Mouse (Mus musculus): ENCODE measurements around the gene A830018L16Rik. TPM values are rescaled to one million over a fixed set of nuclear protein-coding genes. Genes with fewer than 3 reads are reported as not detected.
"Not testable (repeated sequence)": the region's sequence is repeated elsewhere in the genome, so short reads cannot be mapped to it uniquely, and the experiment has no call there.

The A830018L16Rik gene
- polyA plus RNA-seq, 1 experiment from 2014 or later: 0.13 TPM

DNA sequence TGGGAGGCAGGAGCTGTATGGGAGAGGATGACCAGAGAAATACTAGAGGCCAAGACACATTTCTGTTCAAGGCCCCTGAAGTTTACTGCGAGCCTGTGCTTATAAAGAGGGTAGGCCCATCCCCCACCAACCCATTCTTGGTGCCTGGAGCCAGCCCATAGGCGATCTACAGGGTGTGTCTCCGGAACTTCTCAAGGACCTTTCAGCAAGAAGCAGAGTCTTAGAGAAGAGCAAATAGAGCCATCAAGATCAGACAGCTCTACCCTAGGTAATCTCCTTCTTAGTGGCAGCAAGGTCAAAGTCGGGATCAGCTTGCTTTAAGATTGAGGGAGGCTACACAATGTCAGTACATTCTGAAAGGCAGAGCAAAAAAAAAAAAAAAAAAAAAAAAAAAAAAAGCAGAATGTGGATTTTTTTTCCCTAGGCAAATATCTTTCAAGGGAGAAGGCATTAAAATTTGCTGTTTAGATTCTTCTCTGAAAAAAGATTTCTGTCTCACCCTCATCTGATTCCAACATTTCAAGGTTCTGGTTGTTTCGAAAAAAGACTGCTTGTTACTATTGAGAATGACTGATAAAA lies 53.2 kb downstream of the A830018L16Rik start:
- DNase-seq (no peak), ATAC-seq (ENCODE audit: low read depth) (no peak)
- no peaks in the 10 kb centered on the region for H3K9me3 ChIP-seq (replicated peaks)
- H3K4me2 ChIP-seq: no peak overlapping the region
- no peak overlapping the region for H3K9ac ChIP-seq
- no peaks in the 10 kb centered on the region for H3K4me1 ChIP-seq (replicated peaks)
- WGBS (ENCODE audit: insufficient replicate concordance): 31% methylated on average over 5 of the region's 5 CpGs
- no peaks in the 10 kb centered on the region for H3K27me3 ChIP-seq
- H3K4me3 ChIP-seq (replicated peaks): no peak overlapping the region
- no peak overlapping the region for H3K27ac ChIP-seq
- H3K36me3 ChIP-seq: no peaks in the 10 kb centered on the region

DNA sequence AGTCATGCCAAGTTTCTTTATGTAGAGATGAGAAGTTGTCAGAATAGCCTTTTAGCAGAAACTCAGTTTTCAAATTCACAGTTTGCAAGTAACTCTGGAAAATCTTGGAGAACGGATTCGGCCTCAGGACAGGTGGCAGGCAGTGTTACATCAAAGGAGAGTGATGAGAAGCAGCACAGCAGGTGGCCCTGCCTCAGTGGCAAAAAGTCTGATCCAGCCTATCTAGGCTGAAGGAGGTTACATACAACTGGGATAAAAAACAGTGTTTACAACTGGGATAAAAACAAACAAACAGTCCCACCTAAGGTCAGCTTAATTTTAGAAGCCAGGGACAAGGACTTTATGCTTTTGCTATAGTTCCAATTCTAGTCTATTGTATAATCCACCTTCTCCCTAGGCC lies 79.0 kb downstream of the A830018L16Rik start:
- Histone ChIP-seq H3K27me3 (no peaks in the 10 kb centered on the region), H3K27ac (no peak overlapping the region), H3K36me3 (no peaks in the 10 kb centered on the region), H3K9ac (no peak overlapping the region), H3K4me1 (replicated peaks) (no peaks in the 10 kb centered on the region), H3K9me3 (replicated peaks) (no peaks in the 10 kb centered on the region), H3K4me3 (replicated peaks) (no peak overlapping the region), H3K4me2 (no peak overlapping the region)
- DNase-seq (no peak), ATAC-seq (ENCODE audit: low read depth) (no peak)
- WGBS (ENCODE audit: insufficient replicate concordance): 55% methylated on average over 2 of the region's 2 CpGs

DNA sequence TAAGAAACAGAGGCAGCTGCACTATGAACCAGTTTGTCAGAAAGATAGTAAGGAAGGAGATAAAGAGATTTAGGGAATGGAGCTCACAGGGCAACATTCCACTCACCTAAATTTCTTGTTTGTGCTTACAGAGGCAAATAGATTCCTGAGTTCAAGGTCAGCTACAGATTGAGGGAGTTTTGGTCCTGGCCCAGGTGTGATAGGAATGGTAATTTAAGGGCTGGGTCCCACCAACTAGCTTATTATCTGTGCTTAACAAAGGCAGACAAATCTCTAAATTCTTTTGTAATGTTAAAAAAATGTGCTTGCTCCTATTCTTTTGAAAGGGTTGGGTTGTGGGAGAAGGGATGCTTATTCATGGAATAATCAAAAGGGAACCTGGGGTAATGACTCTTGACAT lies 87.7 kb downstream of the A830018L16Rik start:
- no peak overlapping the region for H3K4me3 ChIP-seq (replicated peaks)
- H3K9ac ChIP-seq: no peak overlapping the region
- no peak overlapping the region for H3K4me2 ChIP-seq
- H3K27me3 ChIP-seq: no peaks in the 10 kb centered on the region
- H3K36me3 ChIP-seq: no peaks in the 10 kb centered on the region
- H3K27ac ChIP-seq: no peak overlapping the region
- ATAC-seq (ENCODE audit: low read depth): no peak
- no peaks in the 10 kb centered on the region for H3K9me3 ChIP-seq (replicated peaks)
- H3K4me1 ChIP-seq (replicated peaks): no peaks in the 10 kb centered on the region
- no peak for DNase-seq

DNA sequence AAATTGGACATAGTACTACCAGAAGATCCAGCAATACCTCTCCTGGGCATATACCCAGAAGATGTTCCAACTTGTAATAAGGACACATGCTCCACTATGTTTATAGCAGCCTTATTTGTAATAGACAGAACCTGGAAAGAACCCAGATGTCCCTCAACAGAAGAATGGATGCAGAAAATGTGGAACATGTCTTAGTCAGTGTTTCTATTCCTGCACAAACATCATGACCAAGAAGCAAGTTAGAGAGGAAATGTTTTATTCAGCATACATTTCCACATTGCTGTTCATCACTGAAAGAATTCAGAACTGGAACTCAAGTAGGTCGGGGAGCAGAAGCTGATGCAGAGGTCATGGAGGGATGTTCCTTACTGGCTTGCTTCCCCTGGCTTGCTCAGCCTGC lies 135.9 kb downstream of the A830018L16Rik start:
- H3K27ac ChIP-seq; DNase-seq; H3K9me3 ChIP-seq (replicated peaks); H3K4me2 ChIP-seq; H3K4me1 ChIP-seq (replicated peaks); H3K36me3 ChIP-seq; ATAC-seq (ENCODE audit: low read depth); H3K27me3 ChIP-seq; H3K9ac ChIP-seq; H3K4me3 ChIP-seq (replicated peaks): not testable (repeated sequence)
- 42% methylated on average over 1 of the region's 1 CpGs for WGBS (ENCODE audit: insufficient replicate concordance)

DNA sequence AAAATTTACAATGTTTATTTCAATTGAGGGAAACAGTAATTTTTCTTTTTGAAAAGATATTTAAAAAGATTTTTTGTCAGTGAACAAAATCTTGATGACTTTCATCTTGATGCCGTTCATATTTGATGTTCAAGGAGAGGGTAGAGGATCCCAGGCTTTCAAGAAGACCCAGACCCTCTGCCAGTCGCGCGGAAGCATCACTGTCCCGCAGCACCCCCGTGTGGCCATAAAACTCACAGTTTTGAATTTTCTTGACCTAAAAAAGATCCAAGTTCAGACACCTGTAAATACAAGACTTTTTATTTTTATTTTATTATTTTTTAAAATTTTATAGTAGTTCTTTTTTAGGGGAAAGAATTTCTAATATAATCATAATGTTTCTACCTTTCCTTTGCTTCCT lies 151.4 kb downstream of the A830018L16Rik start:
- Histone ChIP-seq H3K27ac (no peak overlapping the region), H3K4me3 (replicated peaks) (no peak overlapping the region), H3K36me3 (no peaks in the 10 kb centered on the region), H3K9me3 (replicated peaks) (no peaks in the 10 kb centered on the region), H3K9ac (no peak overlapping the region), H3K27me3 (no peaks in the 10 kb centered on the region), H3K4me2 (no peak overlapping the region), H3K4me1 (replicated peaks) (no peaks in the 10 kb centered on the region)
- ATAC-seq (ENCODE audit: low read depth) (no peak), DNase-seq (no peak)
- WGBS (ENCODE audit: insufficient replicate concordance): 7% methylated on average over 6 of the region's 6 CpGs

DNA sequence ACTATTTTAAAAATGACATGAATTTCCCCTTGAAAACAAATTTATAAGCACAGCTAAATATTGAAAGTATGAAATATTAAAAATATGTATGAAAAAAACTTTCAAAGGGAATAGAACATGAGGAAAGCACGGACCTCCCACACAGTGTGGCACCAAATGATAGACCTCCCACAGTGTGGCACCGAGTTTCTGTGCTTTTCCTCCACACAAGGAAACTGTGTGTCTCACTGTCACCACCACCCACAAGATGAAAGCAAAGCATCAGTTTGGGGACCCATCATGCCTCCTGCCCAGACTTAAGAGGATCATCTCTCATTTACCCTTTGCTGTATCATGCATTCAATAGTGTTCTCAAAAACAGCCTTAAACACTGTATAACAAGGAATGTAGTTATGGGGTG lies 152.8 kb downstream of the A830018L16Rik start:
- 40% methylated on average over 2 of the region's 2 CpGs for WGBS (ENCODE audit: insufficient replicate concordance)
- Histone ChIP-seq H3K4me3 (replicated peaks) (no peak overlapping the region), H3K27ac (no peak overlapping the region), H3K4me1 (replicated peaks) (no peaks in the 10 kb centered on the region), H3K36me3 (no peaks in the 10 kb centered on the region), H3K4me2 (no peak overlapping the region), H3K9ac (no peak overlapping the region), H3K9me3 (replicated peaks) (no peaks in the 10 kb centered on the region), H3K27me3 (no peaks in the 10 kb centered on the region)
- no peak for ATAC-seq (ENCODE audit: low read depth)
- DNase-seq: no peak

DNA sequence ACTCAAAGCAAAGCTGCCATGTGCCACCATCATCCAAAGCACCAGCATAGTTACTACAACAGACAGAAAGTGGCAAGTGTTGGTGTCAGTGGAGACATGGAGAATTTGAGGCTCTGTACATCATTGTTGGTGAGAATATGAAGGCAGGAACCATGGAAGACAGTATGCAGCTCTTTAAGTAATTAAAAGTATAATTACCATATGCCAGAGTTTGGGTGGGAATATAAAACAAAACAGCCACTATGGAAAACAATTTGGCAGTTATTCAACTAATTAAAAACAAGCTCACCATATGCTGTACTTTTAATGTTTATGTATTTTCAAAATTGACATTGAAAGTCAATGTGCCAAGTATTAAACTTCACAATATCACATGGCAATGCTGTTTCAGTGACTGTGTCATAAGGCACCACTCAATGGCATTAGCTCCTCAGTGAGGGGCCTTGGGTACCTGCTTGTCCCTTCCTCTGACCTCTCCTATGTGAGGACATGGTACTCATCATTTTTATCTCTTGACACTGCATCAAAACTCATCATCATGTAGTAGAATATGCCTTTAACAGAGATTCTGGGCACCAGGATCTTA lies 153.5 kb downstream of the A830018L16Rik start:
- no peak overlapping the region for H3K4me2 ChIP-seq
- no peak overlapping the region for H3K27ac ChIP-seq
- no peaks in the 10 kb centered on the region for H3K4me1 ChIP-seq (replicated peaks)
- DNase-seq (no peak), ATAC-seq (ENCODE audit: low read depth) (no peak)
- no peaks in the 10 kb centered on the region for H3K9me3 ChIP-seq (replicated peaks)
- H3K27me3 ChIP-seq: no peaks in the 10 kb centered on the region
- no peak overlapping the region for H3K4me3 ChIP-seq (replicated peaks)
- no peak overlapping the region for H3K9ac ChIP-seq
- no peaks in the 10 kb centered on the region for H3K36me3 ChIP-seq

DNA sequence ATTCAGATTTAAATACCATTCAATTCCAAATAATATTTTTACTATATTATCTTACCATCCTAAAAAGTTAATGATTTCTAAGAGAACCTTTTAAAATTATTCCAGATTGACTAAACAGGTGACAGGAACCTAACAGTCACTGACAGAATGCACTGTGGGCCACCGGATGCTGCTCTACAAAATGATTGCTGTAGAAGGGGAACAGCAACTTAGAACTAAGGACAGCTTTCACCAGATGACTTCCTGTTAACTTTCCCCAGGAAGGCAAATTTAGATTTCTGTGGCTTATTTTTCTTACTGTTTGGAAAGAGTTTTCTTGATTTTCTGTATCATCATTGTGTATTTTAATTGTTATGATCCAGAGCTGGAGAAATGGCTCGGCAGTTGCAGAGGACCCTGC lies 156.4 kb downstream of the A830018L16Rik start:
- DNase-seq: no peak
- no peak for ATAC-seq (ENCODE audit: low read depth)
- WGBS (ENCODE audit: insufficient replicate concordance): 52% methylated on average over 2 of the region's 2 CpGs
- Histone ChIP-seq H3K27me3 (no peaks in the 10 kb centered on the region), H3K4me2 (no peak overlapping the region), H3K9ac (no peak overlapping the region), H3K27ac (no peak overlapping the region), H3K4me3 (replicated peaks) (no peak overlapping the region), H3K4me1 (replicated peaks) (no peaks in the 10 kb centered on the region), H3K36me3 (no peaks in the 10 kb centered on the region), H3K9me3 (replicated peaks) (no peaks in the 10 kb centered on the region)

DNA sequence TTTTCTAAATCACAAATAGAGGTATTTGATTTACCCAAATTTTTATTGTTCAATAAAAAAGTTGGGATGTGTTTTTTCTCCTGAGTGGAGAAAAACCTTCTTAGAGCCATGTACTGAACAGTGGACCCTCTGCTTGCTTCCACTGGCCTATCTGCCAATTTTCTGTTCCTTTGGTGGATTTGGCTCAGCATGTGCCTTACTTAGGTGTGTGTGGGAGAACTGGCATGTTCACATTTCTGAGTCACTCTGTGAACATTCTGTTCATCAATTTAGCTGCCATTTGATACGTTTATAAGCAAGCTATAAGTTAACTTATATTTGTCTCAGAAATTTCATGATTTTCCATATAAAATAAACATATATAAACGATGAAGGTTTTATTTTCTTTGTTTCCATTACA lies 159.6 kb downstream of the A830018L16Rik start:
- Histone ChIP-seq H3K27ac (no peak overlapping the region), H3K9me3 (replicated peaks) (no peaks in the 10 kb centered on the region), H3K4me3 (replicated peaks) (no peak overlapping the region), H3K36me3 (no peaks in the 10 kb centered on the region), H3K4me2 (no peak overlapping the region), H3K9ac (no peak overlapping the region), H3K4me1 (replicated peaks) (no peaks in the 10 kb centered on the region), H3K27me3 (no peaks in the 10 kb centered on the region)
- ATAC-seq (ENCODE audit: low read depth) (no peak), DNase-seq (no peak)
- WGBS (ENCODE audit: insufficient replicate concordance): 50% methylated on average over 2 of the region's 2 CpGs

DNA sequence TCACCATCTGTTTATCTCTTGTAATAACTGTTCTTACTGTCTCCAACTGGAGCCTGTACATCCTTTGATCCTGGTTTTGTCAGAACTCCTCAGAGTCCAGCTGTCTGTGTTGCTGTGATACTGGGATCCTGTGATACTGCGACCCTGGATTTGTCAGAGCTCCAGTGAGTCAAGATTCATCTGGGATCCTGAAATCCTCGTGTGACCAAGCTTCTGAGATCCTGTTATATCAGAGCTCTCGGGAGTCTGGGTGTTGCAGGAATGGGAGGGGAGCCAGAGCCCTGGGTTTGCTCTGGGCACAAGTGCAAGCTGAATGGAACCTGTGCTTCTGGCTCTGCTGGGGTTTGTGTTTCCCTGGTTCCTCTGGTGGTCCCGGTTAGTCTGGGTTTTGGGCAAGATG lies 166.1 kb downstream of the A830018L16Rik start:
- WGBS (ENCODE audit: insufficient replicate concordance): 47% methylated on average over 4 of the region's 4 CpGs
- H3K36me3 ChIP-seq: no peaks in the 10 kb centered on the region
- DNase-seq (no peak), ATAC-seq (ENCODE audit: low read depth) (no peak)
- H3K9me3 ChIP-seq (replicated peaks): no peaks in the 10 kb centered on the region
- H3K27ac ChIP-seq: no peak overlapping the region
- no peaks in the 10 kb centered on the region for H3K27me3 ChIP-seq
- H3K9ac ChIP-seq: no peak overlapping the region
- no peak overlapping the region for H3K4me3 ChIP-seq (replicated peaks)
- no peaks in the 10 kb centered on the region for H3K4me1 ChIP-seq (replicated peaks)
- no peak overlapping the region for H3K4me2 ChIP-seq

DNA sequence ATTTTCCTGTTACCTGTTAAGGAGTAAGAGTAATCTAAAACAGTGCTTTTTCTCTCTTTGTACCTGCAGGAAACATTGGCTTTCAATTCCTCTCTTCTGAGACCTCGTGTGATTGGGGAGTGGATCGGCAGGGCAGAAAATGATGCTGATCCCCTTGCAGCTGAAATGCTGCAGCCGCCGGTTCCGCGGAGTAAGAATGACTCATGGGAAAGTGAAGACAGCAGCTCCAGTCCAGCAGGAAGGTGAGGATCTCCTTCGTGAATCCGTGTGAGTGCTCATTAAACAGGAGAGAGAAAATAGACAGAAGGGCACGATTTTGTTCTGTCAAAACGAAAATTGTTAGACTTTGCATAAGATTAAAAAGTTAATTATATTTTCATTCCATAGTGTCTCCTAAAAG lies 174.4 kb downstream of the A830018L16Rik start:
- no peak overlapping the region for H3K27ac ChIP-seq
- WGBS (ENCODE audit: insufficient replicate concordance): 50% methylated on average over 10 of the region's 10 CpGs
- H3K4me2 ChIP-seq: no peak overlapping the region
- H3K9ac ChIP-seq: no peak overlapping the region
- no peak for DNase-seq
- no peaks in the 10 kb centered on the region for H3K36me3 ChIP-seq
- H3K27me3 ChIP-seq: no peaks in the 10 kb centered on the region
- H3K9me3 ChIP-seq (replicated peaks): no peaks in the 10 kb centered on the region
- no peaks in the 10 kb centered on the region for H3K4me1 ChIP-seq (replicated peaks)
- ATAC-seq (ENCODE audit: low read depth): no peak
- no peak overlapping the region for H3K4me3 ChIP-seq (replicated peaks)

DNA sequence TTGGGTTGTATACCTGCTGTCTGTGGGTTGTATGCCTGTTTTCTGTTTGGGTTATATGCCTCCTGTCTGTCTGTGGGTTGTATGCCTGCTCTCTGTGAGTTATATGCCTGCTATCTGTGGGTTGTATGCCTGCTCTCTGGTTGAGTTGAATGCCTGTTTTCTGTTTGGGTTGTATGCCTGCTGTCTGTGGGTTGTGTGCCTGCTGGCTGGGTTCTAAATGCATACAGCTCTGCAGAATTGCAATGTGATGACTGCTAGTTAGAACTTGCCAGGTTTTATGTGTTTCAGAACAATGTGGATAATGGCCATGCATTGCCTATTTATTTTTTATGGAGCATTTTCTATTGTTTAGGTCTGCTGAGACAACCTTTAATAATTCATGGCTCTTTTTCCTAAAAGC lies 236.2 kb downstream of the A830018L16Rik start:
- Histone ChIP-seq H3K9ac (no peak overlapping the region), H3K4me2 (no peak overlapping the region), H3K4me3 (replicated peaks) (no peak overlapping the region), H3K4me1 (replicated peaks) (no peaks in the 10 kb centered on the region), H3K27me3 (no peaks in the 10 kb centered on the region), H3K9me3 (replicated peaks) (no peaks in the 10 kb centered on the region), H3K27ac (no peak overlapping the region), H3K36me3 (no peaks in the 10 kb centered on the region)
- no peak for ATAC-seq (ENCODE audit: low read depth)
- no peak for DNase-seq
